Mouse (Mus musculus): ENCODE data around the gene Oaz1.

GRCm38 (mm10) chr10:80796307-80796848 lies 30.1 kb upstream of the Oaz1 start:
- TF ChIP-seq CTCF (IDR thresholded peaks at IDR 0.05; ENCODE audit: extremely low read depth, insufficient read length, insufficient replicate concordance, low read depth, low read length) (no peak), POLR2A (IDR thresholded peaks at IDR 0.05; ENCODE audit: low read depth, low read length) (no peak)

All from small intestine, adult 2 months (tissue).